Mouse (Mus musculus): ENCODE results near the gene Cpm. TPM values are rescaled to one million over a fixed set of nuclear protein-coding genes. Genes with fewer than 3 reads are reported as not detected.

Gene Cpm
- polyA plus RNA-seq, 1 experiment from 2014 or later: 6.2 TPM

GRCm38 (mm10) chr10:117619041-117619861 lies 10.0 kb upstream of the Cpm start:
- no peaks in the 10 kb centered on the region for H3K36me3 ChIP-seq
- no peak for ATAC-seq (ENCODE audit: low read depth)
- 90% methylated on average over 27 of the region's 27 CpGs for WGBS

GRCm38 (mm10) chr10:117619862-117620179 lies 9.5 kb upstream of the Cpm start:
- Histone ChIP-seq H3K4me3 (no peak overlapping the region), H3K36me3 (no peaks in the 10 kb centered on the region), H3K9ac (no peak overlapping the region), H3K27me3 (no peaks in the 10 kb centered on the region), H3K27ac (replicated peaks) (no peak overlapping the region), H3K9me3 (no peaks in the 10 kb centered on the region), H3K4me2 (no peak overlapping the region), H3K4me1 (replicated peaks) (no peaks in the 10 kb centered on the region)
- ATAC-seq (ENCODE audit: low read depth): no peak
- WGBS: 83% methylated on average over 2 of the region's 2 CpGs

More at GRCm38 (mm10) chr10:117619041-117619861, 10.0 kb upstream of the Cpm start:
- no peaks in the 10 kb centered on the region for H3K27me3 ChIP-seq
- H3K9ac ChIP-seq: no peak overlapping the region
- no peak overlapping the region for H3K27ac ChIP-seq (replicated peaks)
- H3K9me3 ChIP-seq: no peaks in the 10 kb centered on the region
- no peak overlapping the region for H3K4me2 ChIP-seq
- H3K4me1 ChIP-seq (replicated peaks): no peaks in the 10 kb centered on the region
- H3K4me3 ChIP-seq: no peak overlapping the region

GRCm38 (mm10) chr10:117620530-117620929 lies 8.8 kb upstream of the Cpm start:
- no peak overlapping the region for H3K4me3 ChIP-seq
- no peaks in the 10 kb centered on the region for H3K9me3 ChIP-seq
- no peak overlapping the region for H3K9ac ChIP-seq
- H3K4me1 ChIP-seq (replicated peaks): no peaks in the 10 kb centered on the region
- no peak overlapping the region for H3K27ac ChIP-seq (replicated peaks)
- WGBS: 90% methylated on average over 4 of the region's 4 CpGs
- no peak for ATAC-seq (ENCODE audit: low read depth)
- H3K4me2 ChIP-seq: no peak overlapping the region
- H3K27me3 ChIP-seq: no peaks in the 10 kb centered on the region
- no peaks in the 10 kb centered on the region for H3K36me3 ChIP-seq

- H3K9ac ChIP-seq: no peak overlapping the region
- no peak overlapping the region for H3K4me3 ChIP-seq
- WGBS: 75% methylated on average over 3 of the region's 3 CpGs
- no peaks in the 10 kb centered on the region for H3K36me3 ChIP-seq
- no peaks in the 10 kb centered on the region for H3K9me3 ChIP-seq
- no peak overlapping the region for H3K4me2 ChIP-seq
- H3K4me1 ChIP-seq (replicated peaks): no peaks in the 10 kb centered on the region
- H3K27ac ChIP-seq (replicated peaks): no peak overlapping the region
- ATAC-seq (ENCODE audit: low read depth): no peak
- no peaks in the 10 kb centered on the region for H3K27me3 ChIP-seq
These were observed 8.3 kb upstream of the Cpm start for GRCm38 (mm10) chr10:117620934-117621501.

DNA sequence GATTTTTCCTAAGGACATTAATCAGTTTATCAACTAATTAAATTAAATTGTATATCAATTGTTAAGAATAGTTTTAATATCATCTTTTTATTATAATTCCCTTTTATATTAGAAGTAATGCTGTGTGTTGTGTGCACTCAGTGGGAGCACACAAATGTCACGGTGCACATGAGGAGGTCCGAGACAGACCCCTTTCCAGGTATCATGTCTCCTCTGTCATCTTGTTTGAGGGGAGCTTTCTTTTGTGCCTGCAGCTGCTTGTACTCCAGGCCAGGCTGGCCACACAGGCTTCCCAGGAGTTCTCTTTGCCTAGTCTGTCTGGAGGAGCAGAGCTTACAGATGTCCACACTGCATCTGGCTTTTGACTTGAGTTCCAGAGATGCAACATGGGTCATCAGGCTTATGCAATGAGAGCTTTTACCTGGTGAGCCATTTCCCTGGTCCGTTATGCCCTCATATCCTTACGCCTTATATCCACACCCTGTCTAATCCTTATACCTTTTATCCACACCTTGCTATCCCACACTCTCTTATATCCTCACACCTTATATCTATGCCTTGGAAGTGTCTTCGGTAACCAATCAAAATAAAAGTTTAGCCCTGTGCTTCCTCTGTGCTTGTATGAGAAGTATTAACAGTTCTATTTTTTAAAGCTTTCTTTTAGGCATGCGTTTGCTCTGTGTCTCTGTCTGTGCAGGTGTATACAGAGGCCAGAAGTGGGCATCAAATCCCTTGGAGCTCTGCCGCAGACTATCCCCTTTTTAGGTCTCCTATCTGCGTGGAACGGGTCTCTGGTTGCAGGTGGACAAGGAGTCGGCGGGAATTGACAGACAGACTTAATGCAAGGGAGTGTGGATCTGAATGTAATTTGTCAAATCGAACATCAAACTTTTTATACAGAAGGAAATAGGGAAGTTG lies 7.4 kb upstream of the Cpm start:
- ATAC-seq (ENCODE audit: low read depth): no peak
- Histone ChIP-seq H3K36me3 (no peaks in the 10 kb centered on the region), H3K4me2 (no peak overlapping the region), H3K4me1 (replicated peaks) (no peaks in the 10 kb centered on the region), H3K27ac (replicated peaks) (no peak overlapping the region), H3K4me3 (no peak overlapping the region), H3K27me3 (peaks cover under 1% of the 10 kb centered on the region), H3K9ac (no peak overlapping the region), H3K9me3 (no peaks in the 10 kb centered on the region)
- 95% methylated on average over 12 of the region's 12 CpGs for WGBS

DNA sequence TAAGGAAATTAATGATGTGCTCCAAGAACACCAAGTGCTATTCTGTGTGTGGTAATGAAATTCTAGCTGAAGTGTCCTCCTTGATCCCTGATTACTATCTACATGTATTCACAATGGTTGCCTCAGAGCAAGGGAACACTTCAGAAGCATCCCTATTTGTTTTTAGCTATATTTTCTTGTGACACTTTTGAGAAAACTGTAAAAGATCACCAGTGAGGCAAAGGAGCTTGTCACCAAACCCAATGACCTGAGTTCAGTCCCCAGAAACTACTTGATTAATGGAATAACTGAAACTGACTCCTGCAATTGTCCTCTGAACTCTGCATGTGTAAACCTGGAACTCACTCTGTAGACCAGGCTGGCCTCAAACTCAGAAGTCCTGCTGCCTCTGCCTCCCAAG lies 5.9 kb upstream of the Cpm start:
- H3K9ac ChIP-seq: no peak overlapping the region
- no peak for ATAC-seq (ENCODE audit: low read depth)
- H3K27ac ChIP-seq (replicated peaks): no peak overlapping the region
- H3K4me1 ChIP-seq (replicated peaks): peaks cover under 1% of the 10 kb centered on the region; the same call in 1 of the 2 replicates
- H3K4me3 ChIP-seq: no peak overlapping the region
- H3K9me3 ChIP-seq: no peaks in the 10 kb centered on the region
- H3K36me3 ChIP-seq: no peaks in the 10 kb centered on the region
- peaks cover 14% of the 10 kb centered on the region for H3K27me3 ChIP-seq
- no peak overlapping the region for H3K4me2 ChIP-seq

DNA sequence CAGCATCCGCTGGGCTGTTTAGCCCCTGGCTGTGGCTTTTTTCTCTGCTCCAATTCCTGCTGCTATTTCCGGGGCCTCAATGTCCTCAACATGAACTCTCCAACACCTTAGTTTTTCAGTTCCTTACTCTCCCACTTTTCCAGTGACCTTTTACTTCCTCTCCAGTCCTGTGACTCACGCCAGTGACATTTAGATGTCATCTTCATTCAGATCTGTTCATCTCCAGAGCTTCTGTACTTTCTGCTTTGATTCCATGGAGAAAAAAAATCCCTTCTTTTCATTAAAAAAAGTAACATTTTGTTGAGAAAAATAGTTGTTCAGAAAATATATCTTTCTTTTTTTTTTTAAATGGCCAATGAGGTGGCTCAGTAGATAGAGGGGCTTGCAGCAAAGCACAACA lies 5.1 kb upstream of the Cpm start:
- ATAC-seq (ENCODE audit: low read depth): no peak
- Histone ChIP-seq H3K9me3 (no peaks in the 10 kb centered on the region), H3K27me3 (peaks cover 23% of the 10 kb centered on the region), H3K4me1 (replicated peaks) (peaks cover 10% of the 10 kb centered on the region), H3K4me3 (no peak overlapping the region), H3K9ac (no peak overlapping the region), H3K36me3 (no peaks in the 10 kb centered on the region), H3K4me2 (no peak overlapping the region), H3K27ac (replicated peaks) (no peak overlapping the region)
- 47% methylated on average over 3 of the region's 3 CpGs for WGBS

DNA sequence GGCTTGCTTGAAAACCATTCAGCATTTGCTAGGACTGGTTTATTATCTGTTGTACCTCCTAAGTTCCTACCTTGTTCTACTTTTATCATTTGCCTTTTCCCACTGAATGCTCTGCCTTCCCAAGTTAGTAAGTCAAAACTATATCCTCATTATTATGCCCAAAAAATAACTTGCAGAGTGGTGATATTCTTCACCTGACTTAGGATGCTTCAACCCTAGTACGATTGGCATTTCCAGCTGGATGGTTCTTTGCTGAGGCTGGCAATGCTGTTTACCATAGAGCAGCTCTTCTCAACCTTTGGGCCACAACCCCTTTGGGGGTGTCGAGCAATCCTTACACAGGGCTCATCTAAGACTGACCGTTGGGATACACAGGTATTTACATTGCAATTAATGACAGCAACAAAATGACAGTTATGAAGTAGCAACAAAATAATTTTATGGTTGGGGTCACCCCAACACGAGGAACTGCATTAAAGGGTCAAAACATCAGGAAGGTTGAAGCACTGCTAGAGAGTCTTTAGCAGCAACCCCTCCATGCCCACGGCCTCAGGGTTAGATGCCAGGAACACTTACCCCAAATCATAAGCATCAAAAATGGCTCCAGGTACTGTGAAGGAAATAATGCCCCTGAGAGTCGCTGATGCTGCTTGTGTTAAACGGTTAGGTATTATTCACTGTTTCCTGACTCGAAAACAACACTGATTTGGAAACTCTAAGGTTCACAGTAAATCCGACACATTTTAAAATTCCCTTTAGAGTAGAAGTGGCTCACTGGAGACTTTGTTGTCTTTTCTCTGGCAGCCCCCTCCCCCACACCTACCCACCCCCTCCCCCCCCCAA lies 4.4 kb upstream of the Cpm start:
- Histone ChIP-seq H3K4me2 (no peak overlapping the region), H3K9me3 (no peaks in the 10 kb centered on the region), H3K27ac (replicated peaks) (no peak overlapping the region), H3K9ac (no peak overlapping the region), H3K4me1 (replicated peaks) (peaks cover 16% of the 10 kb centered on the region), H3K4me3 (no peak overlapping the region), H3K27me3 (peaks cover 30% of the 10 kb centered on the region), H3K36me3 (no peaks in the 10 kb centered on the region)
- ATAC-seq (ENCODE audit: low read depth): no peak
- 63% methylated on average over 9 of the region's 9 CpGs for WGBS

DNA sequence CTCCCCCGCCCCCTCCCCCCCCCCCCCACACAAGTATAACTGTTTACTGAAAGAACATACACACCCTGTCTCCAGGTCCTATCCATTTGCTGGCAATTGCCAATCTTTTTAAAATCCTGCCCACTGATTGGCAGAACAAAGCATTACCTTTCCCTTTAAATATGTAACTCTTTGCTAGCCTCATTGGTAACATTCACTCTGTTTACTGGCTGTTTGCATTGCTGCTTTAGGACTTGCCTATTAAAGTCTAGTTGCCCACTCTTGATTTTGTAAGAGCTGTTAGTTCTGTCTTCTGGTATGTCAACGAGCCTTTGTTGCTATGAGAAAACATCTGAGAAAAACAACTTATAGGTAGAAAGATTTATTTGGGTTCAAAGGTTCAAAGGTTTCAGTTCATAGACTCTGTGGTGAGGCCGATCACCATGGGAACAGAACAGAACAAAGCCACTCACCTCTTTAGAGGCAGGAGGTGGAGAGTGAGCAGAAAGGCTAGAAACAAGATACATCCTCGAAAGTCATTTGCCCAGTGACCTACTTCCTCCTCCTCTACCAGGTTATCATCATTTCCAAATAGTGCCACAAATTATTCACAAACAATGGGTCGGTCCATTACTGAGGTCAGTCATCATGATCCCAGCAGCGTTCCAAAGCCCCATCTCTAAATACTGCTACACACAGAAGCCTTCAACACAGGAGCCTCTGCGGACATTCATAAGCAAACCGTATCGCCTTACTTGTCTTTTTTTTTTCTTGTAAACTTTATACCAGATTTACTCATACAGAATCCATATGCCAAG lies 3.6 kb upstream of the Cpm start:
- 37% methylated on average over 8 of the region's 9 CpGs for WGBS
- H3K9me3 ChIP-seq: no peaks in the 10 kb centered on the region
- H3K27me3 ChIP-seq: peaks cover 38% of the 10 kb centered on the region
- peaks cover 19% of the 10 kb centered on the region for H3K4me1 ChIP-seq (replicated peaks)
- no peak overlapping the region for H3K9ac ChIP-seq
- H3K27ac ChIP-seq (replicated peaks): no peak overlapping the region
- H3K4me2 ChIP-seq: no peak overlapping the region
- no peak overlapping the region for H3K4me3 ChIP-seq
- H3K36me3 ChIP-seq: no peaks in the 10 kb centered on the region
- no peak for ATAC-seq (ENCODE audit: low read depth)

DNA sequence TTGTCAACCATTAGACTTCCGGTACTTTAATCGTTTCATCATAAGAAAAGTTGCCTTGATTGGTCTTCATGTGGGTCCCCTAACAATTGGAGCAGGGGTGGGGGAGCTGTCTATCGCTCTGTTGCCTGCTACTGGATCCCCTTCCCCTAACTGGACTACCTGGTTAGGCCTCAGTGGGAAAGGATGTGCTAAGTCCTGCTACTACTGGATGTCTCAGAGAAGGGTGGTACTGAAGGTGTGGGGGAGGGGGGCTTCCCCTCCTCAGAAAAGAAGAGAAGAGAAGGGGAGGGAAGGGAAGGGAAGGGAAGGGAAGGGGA lies 3.0 kb upstream of the Cpm start:
- Histone ChIP-seq H3K9ac (no peak overlapping the region), H3K27ac (replicated peaks) (no peak overlapping the region), H3K27me3 (peaks cover 43% of the 10 kb centered on the region), H3K9me3 (no peaks in the 10 kb centered on the region), H3K4me1 (replicated peaks) (peaks cover 19% of the 10 kb centered on the region), H3K4me2 (no peak overlapping the region), H3K36me3 (no peaks in the 10 kb centered on the region), H3K4me3 (no peak overlapping the region)
- ATAC-seq (ENCODE audit: low read depth): no peak
- 90% methylated on average over 3 of the region's 3 CpGs for WGBS

- Histone ChIP-seq H3K36me3 (no peaks in the 10 kb centered on the region), H3K4me2 (no peak overlapping the region), H3K4me1 (replicated peaks) (peaks cover 19% of the 10 kb centered on the region), H3K4me3 (no peak overlapping the region), H3K9me3 (no peaks in the 10 kb centered on the region), H3K9ac (no peak overlapping the region), H3K27ac (replicated peaks) (no peak overlapping the region), H3K27me3 (peaks cover 50% of the 10 kb centered on the region)
- ATAC-seq (ENCODE audit: low read depth): no peak
- WGBS: 59% methylated on average over 7 of the region's 7 CpGs
These were observed 2.3 kb upstream of the Cpm start for GRCm38 (mm10) chr10:117626840-117627615.
